Mouse (Mus musculus): ENCODE measurements around the gene Serf1. TPM values are rescaled to one million over a fixed set of nuclear protein-coding genes. Genes with fewer than 3 reads are reported as not detected.

Gene Serf1
- polyA plus RNA-seq, 1 experiment from 2014 or later: 355 TPM

Other genes with a start within 250 kb of the Serf1 start
- gene Cartpt, start 206.9 kb upstream of the Serf1 start, polyA plus RNA-seq (2015; fragmentation: Nextera tagmentation; extraction: Ambion mirVana): 0.68 and 2.4 TPM in 2 replicates
- 30.5 and 34.4 TPM in 2 replicates for gene Mccc2, start 92.4 kb upstream of the Serf1 start, polyA plus RNA-seq (2015; fragmentation: Nextera tagmentation; extraction: Ambion mirVana)
- gene Bdp1, start 3.9 kb upstream of the Serf1 start, polyA plus RNA-seq (2015; fragmentation: Nextera tagmentation; extraction: Ambion mirVana): 28.7 and 34.5 TPM in 2 replicates
- 44.6 and 50.6 TPM in 2 replicates for gene Smn1, start 16.8 kb downstream of the Serf1 start, polyA plus RNA-seq (2015; fragmentation: Nextera tagmentation; extraction: Ambion mirVana)
- gene Naip2, start 94.1 kb downstream of the Serf1 start, polyA plus RNA-seq (2015; fragmentation: Nextera tagmentation; extraction: Ambion mirVana): 0.05 and 0.13 TPM in 2 replicates
- gene Naip5, start 138.3 kb downstream of the Serf1 start, polyA plus RNA-seq (2015; fragmentation: Nextera tagmentation; extraction: Ambion mirVana): 0.09 and 0.13 TPM in 2 replicates
- gene Naip6, start 209.7 kb downstream of the Serf1 start, polyA plus RNA-seq (2015; fragmentation: Nextera tagmentation; extraction: Ambion mirVana): 0.04 and 0.08 TPM in 2 replicates

Measured in forebrain, embryonic 16.5 days (tissue).